Mouse (Mus musculus) stomach, postnatal 0 days (tissue): ENCODE results near the gene Zfp715. TPM values are rescaled to one million over a fixed set of nuclear protein-coding genes. Genes with fewer than 3 reads are reported as not detected.
"Not testable (repeated sequence)": the region's sequence is repeated elsewhere in the genome, so short reads cannot be mapped to it uniquely, and the experiment has no call there.

Source experiments
- ATAC-seq: fragments of 200-750 bp; cut with Nextera tagmentation; 2 replicates; pipeline ENCODE4 v1.8.0; 2017; ENCODE audit not compliant: low FRiP score, low TSS enrichment
- DNase-seq: peaks from one replicate; pipeline ENCODE4 v3.0.0-alpha.2; 2016; ENCODE audit warnings: low spot score
- H3K27ac ChIP-seq: fragments of 300-500 bp; sonication (generic); replicated peaks from 2 replicates; pipeline ENCODE4 v1.5.1; 2014; ENCODE audit warnings: mild to moderate bottlenecking, control low read depth
- H3K27me3 ChIP-seq: fragments of 300-500 bp; sonication (generic); 2 replicates; pipeline ENCODE4 v1.6.1; 2014; ENCODE audit warnings: low read length; ENCODE audit not compliant: control insufficient read depth, insufficient read depth
- H3K36me3 ChIP-seq: fragments of 300-500 bp; sonication (generic); 2 replicates; pipeline ENCODE4 v1.6.1; 2014; ENCODE audit warnings: low read length, mixed read lengths; ENCODE audit not compliant: control insufficient read depth, insufficient read depth
- H3K4me1 ChIP-seq: fragments of 300-500 bp; sonication (generic); replicated peaks from 2 replicates; pipeline ENCODE4 v1.6.1; 2014; ENCODE audit warnings: antibody characterized with exemption; ENCODE audit not compliant: control insufficient read depth, insufficient read depth
- H3K4me2 ChIP-seq: fragments of 300-500 bp; sonication (generic); replicated peaks from 2 replicates; pipeline ENCODE4 v1.6.1; 2014; ENCODE audit warnings: low read depth, mild to moderate bottlenecking, control low read depth, moderate library complexity
- H3K4me3 ChIP-seq: fragments of 300-500 bp; sonication (generic); 2 replicates; pipeline ENCODE4 v1.5.1; 2014; ENCODE audit warnings: low read depth, low read length, control low read depth
- H3K9ac ChIP-seq: fragments of 300-500 bp; sonication (generic); 2 replicates; pipeline ENCODE4 v1.6.1; 2014; ENCODE audit warnings: mild to moderate bottlenecking, low read length, control low read depth, mixed read lengths
- H3K9me3 ChIP-seq: fragments of 300-500 bp; sonication (generic); 2 replicates; pipeline ENCODE4 v1.6.1; 2016; ENCODE audit warnings: low read length; ENCODE audit not compliant: control insufficient read depth
- CTCF ChIP-seq: IDR thresholded peaks from 2 replicates; pipeline ENCODE4 v1.5.1; 2016; ENCODE audit warnings: antibody characterized with exemption, low read depth, mild to moderate bottlenecking, moderate library complexity
- EP300 ChIP-seq: optimal IDR thresholded peaks from 2 replicates; pipeline ENCODE3; 2016; ENCODE audit warnings: antibody characterized with exemption
- WGBS: fragments of 180-500 bp; shearing (Covaris S2); extraction: QIAGEN DNeasy Blood & Tissue Kit; methylation state at CpG from one replicate; pipeline ENCODE4 v1.1.7; 2014; 5-methylcytosine and 5-hydroxymethylcytosine counted together
- polyA plus RNA-seq: library from polyadenylated mRNA; unstranded; fragments of >200 nt; fragmentation: Nextera tagmentation; extraction: Ambion mirVana; gene quantifications from 2 replicates; pipeline ENCODE4 v1.2.1, GENCODE M21; 2015

The Zfp715 gene
- polyA plus RNA-seq, 1 experiment from 2014 or later, result 5.4 TPM

DNA sequence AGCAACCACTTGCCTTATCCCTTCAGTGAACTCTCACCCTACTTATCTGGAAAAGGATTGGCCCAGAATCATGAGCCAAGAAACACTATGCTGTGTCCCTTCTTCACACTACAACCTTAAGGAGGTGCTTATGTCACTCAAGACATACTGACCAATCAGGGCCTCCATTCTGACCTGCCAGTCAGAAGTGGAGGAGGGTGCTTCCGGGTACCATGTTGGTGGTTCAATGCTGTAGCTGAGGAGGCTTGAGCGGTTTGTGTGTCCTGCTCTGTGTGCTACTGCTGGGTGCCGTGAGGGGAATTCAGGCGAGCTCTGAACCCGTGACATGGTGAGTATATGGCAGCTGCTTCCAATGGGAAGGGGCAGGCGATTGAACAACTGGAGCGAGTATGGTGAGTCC is 59.6 kb downstream of the Zfp715 start:
- H3K9me3 ChIP-seq, result no peaks in the 10 kb centered on the region
- TF ChIP-seq CTCF (no peak), EP300 (no peak)
- no peak overlapping the region for H3K4me2 ChIP-seq
- no peaks in the 10 kb centered on the region for H3K27me3 ChIP-seq
- H3K9ac ChIP-seq, result no peak overlapping the region
- no peaks in the 10 kb centered on the region for H3K36me3 ChIP-seq
- H3K4me3 ChIP-seq, result no peak overlapping the region
- DNase-seq, result no peak
- WGBS, result 81% methylated on average over 7 of the region's 7 CpGs
- no peak overlapping the region for H3K27ac ChIP-seq
- H3K4me1 ChIP-seq, result no peaks in the 10 kb centered on the region
- no peak for ATAC-seq

- H3K4me1 ChIP-seq, ATAC-seq, H3K4me2 ChIP-seq, H3K27me3 ChIP-seq, H3K36me3 ChIP-seq, H3K4me3 ChIP-seq, H3K9ac ChIP-seq, H3K9me3 ChIP-seq, H3K27ac ChIP-seq, DNase-seq: not testable (repeated sequence)
- WGBS, result 63% methylated on average over 1 of the region's 1 CpGs
These were observed 62.4 kb downstream of the Zfp715 start for GRCm38 (mm10) chr7:43250718-43251117.

Other genes with a start within 250 kb of the Zfp715 start
- not detected in 2 replicates for gene Zfp936, start 199.1 kb downstream of the Zfp715 start, polyA plus RNA-seq
- 0.04 and 0.10 TPM in 2 replicates for gene Siglecf, start 38.0 kb upstream of the Zfp715 start, polyA plus RNA-seq
- gene Siglecg, start 94.9 kb upstream of the Zfp715 start, polyA plus RNA-seq, result 0.12 and 0.17 TPM in 2 replicates
- 0.11 and 0.23 TPM in 2 replicates for gene Lim2, start 114.4 kb upstream of the Zfp715 start, polyA plus RNA-seq
- 0.62 and 0.79 TPM in 2 replicates for gene Nkg7, start 123.8 kb upstream of the Zfp715 start, polyA plus RNA-seq
- not detected in 2 replicates for gene Cldnd2, start 127.5 kb upstream of the Zfp715 start, polyA plus RNA-seq
- 513 and 521 TPM in 2 replicates for gene Etfb, start 130.8 kb upstream of the Zfp715 start, polyA plus RNA-seq
- gene Gm45233, start 130.8 kb upstream of the Zfp715 start, polyA plus RNA-seq, result 0.34 and 0.46 TPM in 2 replicates
- 36.1 and 40.5 TPM in 2 replicates for gene Vsig10l, start 149.9 kb upstream of the Zfp715 start, polyA plus RNA-seq
- gene Iglon5, start 176.8 kb upstream of the Zfp715 start, polyA plus RNA-seq, result 0.34 and 0.35 TPM in 2 replicates
- 0.02 TPM in 1 of 2 replicates, not detected in the other for gene 4931406B18Rik, start 192.6 kb upstream of the Zfp715 start, polyA plus RNA-seq
- 2.0 and 2.1 TPM in 2 replicates for gene Cd33, start 231.1 kb upstream of the Zfp715 start, polyA plus RNA-seq
- gene Zfp658, start 249.0 kb upstream of the Zfp715 start, polyA plus RNA-seq, result 1.2 TPM in 2 replicates